Mouse (Mus musculus) CH12.LX (cell line): ENCODE data around the gene Mrtfa. TPM values are rescaled to one million over a fixed set of nuclear protein-coding genes. Genes with fewer than 3 reads are reported as not detected.

Experiments
- DNase-seq: peaks from one replicate; pipeline ENCODE4 v3.0.0-alpha.2; 2013; ENCODE audit errors: extremely low read depth
- H3K27ac ChIP-seq: 2 replicates; pipeline ENCODE4 v1.5.1; 2012; ENCODE audit warnings: low read depth, mild to moderate bottlenecking, control low read depth, moderate library complexity; ENCODE audit not compliant: insufficient read depth
- H3K27me3 ChIP-seq: replicated peaks from 2 replicates; pipeline ENCODE3; 2012; ENCODE audit warnings: inconsistent platforms
- H3K36me3 ChIP-seq, 2 experiments: replicated peaks in 1 of 2; 2 replicates each; pipeline versions ENCODE3 to v1.6.1; 2012; ENCODE audit warnings: inconsistent platforms in 1 of 2, low read length in 1 of 2, mild to moderate bottlenecking in 1 of 2, mixed read lengths in 1 of 2, moderate library complexity in 1 of 2; ENCODE audit not compliant: control insufficient read depth in 1 of 2, insufficient read depth in 1 of 2
- H3K4me1 ChIP-seq, 2 experiments: 2 replicates each; pipeline ENCODE4 v1.6.1; 2012; ENCODE audit warnings: inconsistent platforms in 1 of 2, moderate library complexity in 1 of 2; ENCODE audit not compliant: insufficient read depth in 2 of 2, control insufficient read depth in 1 of 2
- H3K4me2 ChIP-seq: 2 replicates; pipeline ENCODE4 v1.6.1; 2012; ENCODE audit warnings: low read depth, mild to moderate bottlenecking, control low read depth; ENCODE audit not compliant: poor library complexity, insufficient read depth, severe bottlenecking
- H3K4me3 ChIP-seq, 3 experiments: fragments of 150-350 bp in 1 of 3; sonication (generic) in 1 of 3; replicated peaks in 1 of 3; 2 replicates each; pipeline versions ENCODE3 to v1.5.1; 2011 to 2012; ENCODE audit warnings: low read depth in 2 of 3, low read length in 2 of 3, mild to moderate bottlenecking in 2 of 3, moderate library complexity in 2 of 3, control low read depth in 1 of 3, improper control_type of control experiment in 1 of 3, inconsistent platforms in 1 of 3, mixed read lengths in 1 of 3; ENCODE audit not compliant: poor library complexity in 1 of 3
- H3K79me2 ChIP-seq: replicated peaks from 2 replicates; pipeline ENCODE4 v1.6.1; 2012; ENCODE audit warnings: mild to moderate bottlenecking, moderate library complexity; ENCODE audit not compliant: control insufficient read depth, poor library complexity, insufficient read depth, severe bottlenecking; ENCODE audit errors: extremely low read depth
- H3K9ac ChIP-seq: 2 replicates; pipeline ENCODE4 v1.6.1; 2012; ENCODE audit warnings: low read depth, mild to moderate bottlenecking, control low read depth, moderate library complexity; ENCODE audit not compliant: insufficient read depth
- H3K9me3 ChIP-seq: replicated peaks from 2 replicates; pipeline ENCODE3; 2012; ENCODE audit warnings: low read length, inconsistent platforms, mixed read lengths
- CHD2 ChIP-seq: IDR thresholded peaks from 2 replicates; pipeline ENCODE4 v1.6.1; 2011; ENCODE audit warnings: low read length, improper control_type of control experiment
- ELF1 ChIP-seq: IDR thresholded peaks from 2 replicates; pipeline ENCODE4 v1.6.1; 2014; ENCODE audit warnings: low read depth, mild to moderate bottlenecking, inconsistent platforms, low read length, improper control_type of control experiment
- ETS1 ChIP-seq: conservative IDR thresholded peaks from 2 replicates; pipeline ENCODE4 v1.6.1; 2012; ENCODE audit warnings: low read depth, mild to moderate bottlenecking, inconsistent platforms, low read length, improper control_type of control experiment, moderate library complexity
- GABPA ChIP-seq: IDR thresholded peaks from 2 replicates; pipeline ENCODE4 v1.6.1; 2012; ENCODE audit warnings: low read depth, low read length, improper control_type of control experiment, inconsistent platforms; ENCODE audit not compliant: insufficient replicate concordance
- HCFC1 ChIP-seq: IDR thresholded peaks from 2 replicates; pipeline ENCODE4 v1.6.1; 2012; ENCODE audit warnings: low read depth, mild to moderate bottlenecking, inconsistent platforms, low read length, improper control_type of control experiment
- IRF4 ChIP-seq: IDR thresholded peaks from 2 replicates; pipeline ENCODE4 v1.6.1; 2014; ENCODE audit warnings: low read depth, mild to moderate bottlenecking, inconsistent platforms, low read length, improper control_type of control experiment
- JUN ChIP-seq: IDR thresholded peaks from 2 replicates; pipeline ENCODE4 v1.6.1; 2011; ENCODE audit warnings: low read depth, mild to moderate bottlenecking, low read length, improper control_type of control experiment, moderate library complexity; ENCODE audit not compliant: insufficient read depth
- KAT2A ChIP-seq: IDR thresholded peaks from 2 replicates; pipeline ENCODE4 v1.6.1; 2012; ENCODE audit warnings: low read length, improper control_type of control experiment, inconsistent platforms; ENCODE audit not compliant: insufficient replicate concordance
- MAX ChIP-seq: IDR thresholded peaks from 2 replicates; pipeline ENCODE4 v1.6.1; 2011; ENCODE audit warnings: low read length, improper control_type of control experiment
- MEF2A ChIP-seq: IDR thresholded peaks from 2 replicates; pipeline ENCODE4 v1.6.1; 2014; ENCODE audit warnings: low read depth, mild to moderate bottlenecking, inconsistent platforms, low read length, improper control_type of control experiment, borderline replicate concordance
- PAX5 ChIP-seq: IDR thresholded peaks from 2 replicates; pipeline ENCODE4 v1.6.1; 2012; ENCODE audit warnings: low read length, inconsistent platforms, mixed read lengths
- RAD21 ChIP-seq: IDR thresholded peaks from 2 replicates; pipeline ENCODE4 v1.6.1; 2011; ENCODE audit warnings: low read depth, mild to moderate bottlenecking, low read length, improper control_type of control experiment, moderate library complexity
- USF1 ChIP-seq: IDR thresholded peaks from 2 replicates; pipeline ENCODE4 v1.6.1; 2014; ENCODE audit warnings: low read depth, mild to moderate bottlenecking, inconsistent platforms, low read length, improper control_type of control experiment
- ZC3H11A ChIP-seq: IDR thresholded peaks from 2 replicates; pipeline ENCODE4 v1.6.1; 2012; ENCODE audit warnings: low read depth, mild to moderate bottlenecking, inconsistent platforms, low read length, improper control_type of control experiment
- ZKSCAN1 ChIP-seq: IDR thresholded peaks from 2 replicates; pipeline ENCODE4 v1.6.1; 2012; ENCODE audit warnings: low read depth, inconsistent platforms, low read length, improper control_type of control experiment, borderline replicate concordance
- dilution Hi-C: fragments of 300-500 bp; cut with MboI; formaldehyde crosslinking; loops from 2 replicates; pipeline ENCODE4 v1.14.3; 2020; ENCODE audit warnings: low sequenced_read_pairs; ENCODE audit not compliant: extremely low pct_unique_long_range_greater_than_20kb, extremely low pct_ligation_motif_present
- in situ Hi-C: fragments of 300-500 bp; cut with MboI; formaldehyde crosslinking; loops from 3 replicates; pipeline ENCODE4 v1.14.3; 2019; ENCODE audit warnings: low sequenced_read_pairs, low pct_ligation_motif_present, low pct_unique_long_range_greater_than_20kb, mixed read lengths
- polyA plus RNA-seq: library from polyadenylated mRNA; unstranded; fragments of >175 nt; gene quantifications from 2 replicates; pipeline ENCODE4 v1.2.1, GENCODE M21; 2012; ENCODE audit warnings: low read depth; ENCODE audit not compliant: insufficient read length
- total RNA-seq, 2 experiments: library from RNA; depleted of rRNA; stranded (reverse); fragments of 300-350 nt in 1 of 2; fragments of >200 nt in 1 of 2; gene quantifications; 2 replicates each; pipeline ENCODE4 v1.2.3; 2012 to 2014

Mrtfa gene
- total and polyA plus RNA-seq, 3 experiments, result 4.6 to 23.2 (median 8.2) TPM

DNA sequence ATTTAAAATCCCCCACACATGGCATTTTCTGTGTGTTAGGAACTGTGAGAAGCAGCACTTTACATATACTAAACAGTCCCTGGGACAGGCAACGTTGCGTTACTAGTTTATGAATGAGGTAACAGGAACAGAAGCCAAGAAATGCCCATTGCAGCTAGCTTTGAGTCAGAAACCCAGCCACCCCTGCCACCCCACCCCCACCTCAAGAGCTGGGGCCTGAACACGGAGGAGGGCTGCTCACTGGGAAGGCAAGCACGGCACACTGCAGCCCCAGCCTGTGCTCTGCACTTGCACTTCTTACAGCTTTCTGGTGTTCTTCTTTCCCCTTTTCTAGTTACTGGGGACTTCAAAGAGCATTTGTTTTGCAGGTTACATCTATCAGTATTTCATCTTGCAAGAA is 93.1 kb downstream of the Mrtfa start:
- H3K4me2 ChIP-seq, result 0 out of 2 replicates have a peak overlapping the region, but pooled peaks have one; percentile 26
- H3K79me2 ChIP-seq, result no peaks in the 10 kb centered on the region; the same call in 1 of the 2 replicates
- H3K9ac ChIP-seq, result no peak overlapping the region
- TF ChIP-seq ETS1 (0 out of 2 replicates have a peak, but pooled peaks have one; percentile 12), CHD2 (peak; percentile 59; the same call in 1 of the 2 replicates), MEF2A (no peak), IRF4 (0 out of 2 replicates have a peak, but pooled peaks have one; percentile 36)
- TF ChIP-seq, all 38 proteins: peak for 3
- H3K4me1 ChIP-seq, result peaks cover 8 to 55% of the 10 kb centered on the region in 2 experiments; a peak in 3 of 4 replicates
- H3K9me3 ChIP-seq, result no peaks in the 10 kb centered on the region
- peaks cover 0 to 16% of the 10 kb centered on the region in 2 experiments for H3K36me3 ChIP-seq
- in situ Hi-C loops, result no loop called here
- no peak overlapping the region for H3K27ac ChIP-seq
- dilution Hi-C loops, result no loop called here
- no peak overlapping the region for H3K4me3 ChIP-seq
- DNase-seq, result peak; percentile 71
- no peaks in the 10 kb centered on the region for H3K27me3 ChIP-seq

DNA sequence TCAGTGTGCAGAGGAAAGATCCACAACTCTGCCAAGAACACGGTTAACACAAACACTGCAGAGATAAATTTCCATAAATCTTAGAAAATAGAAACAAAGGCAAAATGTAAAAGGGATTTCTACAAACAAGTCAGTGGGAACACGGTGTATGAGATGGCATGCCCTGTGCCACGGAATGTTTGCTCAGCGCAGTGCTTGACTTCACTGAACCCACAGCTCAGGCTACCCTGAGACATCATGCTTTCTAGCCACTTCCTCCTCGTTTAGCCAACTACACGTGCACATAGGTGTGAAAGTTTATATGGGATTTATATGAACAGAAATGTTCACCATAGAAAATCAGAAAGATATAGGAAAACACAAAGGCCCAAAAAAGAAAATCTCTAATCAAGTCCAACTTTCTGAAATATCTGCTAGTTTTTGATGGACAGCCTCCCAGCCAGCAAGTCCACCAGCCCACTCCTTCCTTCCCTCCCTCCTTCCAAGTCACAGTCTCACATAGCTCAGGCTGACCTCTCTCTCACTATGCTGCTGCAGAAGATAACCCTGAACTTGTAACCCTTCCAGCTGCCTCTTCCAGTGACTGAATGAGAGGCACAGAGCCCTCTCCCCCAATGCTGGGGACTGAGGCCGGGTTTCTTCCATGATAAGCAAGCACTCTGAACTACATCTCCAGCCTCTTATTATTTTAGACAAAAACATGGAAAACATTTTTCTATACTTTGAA is 94.1 kb downstream of the Mrtfa start:
- no peak overlapping the region for H3K27ac ChIP-seq
- no peak overlapping the region for H3K9ac ChIP-seq
- in situ Hi-C loops, result no loop called here
- DNase-seq, result no peak
- H3K36me3 ChIP-seq, result peaks cover 0 to 23% of the 10 kb centered on the region in 2 experiments
- H3K4me1 ChIP-seq, result peaks cover 8 to 45% of the 10 kb centered on the region in 2 experiments; a peak in 3 of 4 replicates
- H3K4me3 ChIP-seq, result no peak overlapping the region
- H3K27me3 ChIP-seq, result no peaks in the 10 kb centered on the region
- dilution Hi-C loops, result no loop called here
- H3K9me3 ChIP-seq, result no peaks in the 10 kb centered on the region
- no peak overlapping the region for H3K4me2 ChIP-seq
- H3K79me2 ChIP-seq, result no peaks in the 10 kb centered on the region; the same call in 1 of the 2 replicates
- TF ChIP-seq HCFC1 (no peak), PAX5 (no peak), KAT2A (no peak), ELF1 (no peak), ZC3H11A (no peak), MAX (no peak), RAD21 (no peak), ZKSCAN1 (no peak)
- TF ChIP-seq, all 38 proteins: peak for 0

DNA sequence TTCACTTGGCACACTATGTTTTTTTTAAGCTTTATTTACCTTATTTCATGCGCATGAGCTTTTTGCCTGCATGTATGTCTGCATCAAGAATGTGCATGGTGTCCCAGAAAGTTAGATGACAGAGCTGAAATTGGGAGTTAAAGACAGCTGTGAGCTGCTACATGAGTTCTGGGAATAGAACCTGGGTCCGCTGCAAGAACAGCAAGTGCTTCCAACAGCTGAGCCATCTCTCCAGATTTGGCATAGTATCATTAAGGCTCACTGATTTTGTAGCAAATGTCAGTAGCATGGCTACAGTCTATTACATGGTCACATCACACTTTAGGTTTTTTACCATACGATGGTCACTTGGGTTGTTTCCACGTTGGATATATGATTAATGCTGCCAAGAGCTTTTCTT is 97.5 kb downstream of the Mrtfa start:
- Histone ChIP-seq H3K4me3 (no peak overlapping the region), H3K36me3 (peaks cover 0 to 23% of the 10 kb centered on the region in 2 experiments), H3K27me3 (no peaks in the 10 kb centered on the region), H3K27ac (no peak overlapping the region), H3K4me1 (peaks cover 7 to 40% of the 10 kb centered on the region in 2 experiments; a peak in 3 of 4 replicates), H3K4me2 (no peak overlapping the region), H3K79me2 (no peaks in the 10 kb centered on the region), H3K9me3 (no peaks in the 10 kb centered on the region), H3K9ac (no peak overlapping the region)
- dilution Hi-C loops, result no loop called here
- no peak for TF ChIP-seq ZC3H11A
- TF ChIP-seq GABPA, result no peak
- no peak for TF ChIP-seq KAT2A
- no peak for TF ChIP-seq ELF1
- no peak for TF ChIP-seq JUN
- TF ChIP-seq USF1, result no peak
- no peak for DNase-seq
- in situ Hi-C loops, result no loop called here
